Mouse (Mus musculus) myocyte (in vitro differentiated cells): ENCODE measurements around the gene Fbxw4. TPM values are rescaled to one million over a fixed set of nuclear protein-coding genes. Genes with fewer than 3 reads are reported as not detected.

Experiments
- H3K27me3 ChIP-seq: one replicate; pipeline ENCODE4 v1.6.1; 2011; ENCODE audit not compliant: control insufficient read depth, insufficient read depth, insufficient read length
- H3K36me3 ChIP-seq: one replicate; pipeline ENCODE4 v1.6.1; 2011; ENCODE audit not compliant: control insufficient read depth, insufficient read depth
- H3K4me2 ChIP-seq: one replicate; pipeline ENCODE4 v1.6.1; 2011; ENCODE audit warnings: low read depth, control low read depth
- H3K4me3 ChIP-seq: one replicate; pipeline ENCODE4 v1.5.1; 2011; ENCODE audit warnings: mild to moderate bottlenecking, control low read depth, moderate library complexity
- H3K79me2 ChIP-seq: one replicate; pipeline ENCODE4 v1.6.1; 2011; ENCODE audit not compliant: control insufficient read depth, insufficient read depth
- H3ac ChIP-seq: one replicate; pipeline ENCODE4 v1.6.1; 2011; ENCODE audit not compliant: control insufficient read depth, insufficient read length
- CEBPB ChIP-seq: IDR thresholded peaks from 2 replicates; pipeline ENCODE4 v1.6.1; 2011; ENCODE audit warnings: mild to moderate bottlenecking, moderate library complexity; ENCODE audit not compliant: poor library complexity, insufficient read depth, severe bottlenecking
- E2F4 ChIP-seq: IDR thresholded peaks from one replicate; pipeline ENCODE4 v1.6.1; 2011; ENCODE audit warnings: mild to moderate bottlenecking, control low read depth, moderate library complexity; ENCODE audit not compliant: insufficient read depth
- MAX ChIP-seq: IDR thresholded peaks from one replicate; pipeline ENCODE4 v1.6.1; 2011; ENCODE audit warnings: low read depth, mild to moderate bottlenecking, control low read depth
- MYOD1 ChIP-seq, 3 experiments: IDR thresholded peaks; one replicate each; pipeline ENCODE4 v1.6.1; 2011; ENCODE audit warnings: control low read depth in 2 of 3, low read depth in 2 of 3, mild to moderate bottlenecking in 2 of 3, moderate library complexity in 1 of 3; ENCODE audit not compliant: insufficient read length in 2 of 3, control insufficient read depth in 1 of 3
- MYOG ChIP-seq, 3 experiments: IDR thresholded peaks; one replicate each; pipeline ENCODE4 v1.6.1; 2011; ENCODE audit warnings: control low read depth in 2 of 3, low read depth in 2 of 3, mild to moderate bottlenecking in 2 of 3; ENCODE audit not compliant: insufficient read length in 2 of 3, control insufficient read depth in 1 of 3, insufficient read depth in 1 of 3
- POLR2A ChIP-seq: IDR thresholded peaks from one replicate; pipeline ENCODE4 v1.6.1; 2011; ENCODE audit warnings: low read depth, mild to moderate bottlenecking, control low read depth, moderate library complexity; ENCODE audit not compliant: insufficient read length
- POLR2AphosphoS2 ChIP-seq: IDR thresholded peaks from one replicate; pipeline ENCODE4 v1.6.1; 2011; ENCODE audit warnings: low read depth, control low read depth; ENCODE audit not compliant: insufficient read length
- REST ChIP-seq: IDR thresholded peaks from one replicate; pipeline ENCODE4 v1.6.1; 2011; ENCODE audit warnings: mild to moderate bottlenecking, control low read depth, moderate library complexity; ENCODE audit not compliant: insufficient read depth, insufficient read length
- SRF ChIP-seq: IDR thresholded peaks from one replicate; pipeline ENCODE4 v1.6.1; 2011; ENCODE audit warnings: low read depth; ENCODE audit not compliant: control insufficient read depth, insufficient read length
- TCF12 ChIP-seq: IDR thresholded peaks from one replicate; pipeline ENCODE4 v1.6.1; 2011; ENCODE audit warnings: mild to moderate bottlenecking, control low read depth; ENCODE audit not compliant: poor library complexity, insufficient read depth, severe bottlenecking
- TCF3 ChIP-seq: IDR thresholded peaks from one replicate; pipeline ENCODE4 v1.6.1; 2011; ENCODE audit warnings: low read depth, control low read depth; ENCODE audit not compliant: insufficient read length
- USF1 ChIP-seq: IDR thresholded peaks from one replicate; pipeline ENCODE4 v1.6.1; 2011; ENCODE audit warnings: low read depth, mild to moderate bottlenecking, control low read depth, moderate library complexity
- polyA plus RNA-seq: library from polyadenylated mRNA; unstranded; fragments of >200 nt; fragmentation: generic; extraction: Trizol; gene quantifications from one replicate; pipeline ENCODE4 v1.2.1, GENCODE M21; 2012; ENCODE audit warnings: missing spikeins

Fbxw4 gene
- polyA plus RNA-seq, 1 experiment: 37.0 TPM

GRCm38 (mm10) chr19:45560153-45560890, 99.8 kb downstream of the Fbxw4 start, which contains the start of the genes Poll and Gm17018:
Gene Poll (minus strand): TSS chr19:45560531.
Gene Gm17018 (plus strand): TSS chr19:45560615.
- H3K79me2 ChIP-seq: peaks cover 4% of the 10 kb centered on the region
- TF ChIP-seq POLR2A: peak; percentile 49
- no peak for TF ChIP-seq USF1
- TF ChIP-seq CEBPB: no peak
- no peak for TF ChIP-seq TCF12
- TF ChIP-seq TCF3: no peak
- TF ChIP-seq REST: no peak
- TF ChIP-seq MYOG (IDR thresholded peaks at IDR 0.05; ENCODE audit: control insufficient read depth in 1 of 3, insufficient read depth in 1 of 3, insufficient read length in 2 of 3, low read depth in 2 of 3): peak in 2 of 3 experiments; percentile 47 to 65
- TF ChIP-seq POLR2AphosphoS2: peak; percentile 30
- TF ChIP-seq MYOD1 (IDR thresholded peaks at IDR 0.05; ENCODE audit: control insufficient read depth in 1 of 3, insufficient read length in 2 of 3, low read depth in 2 of 3): peak in 2 of 3 experiments; percentile 49 to 67
- TF ChIP-seq MAX: no peak
- TF ChIP-seq SRF: no peak
- peak; percentile 38 for TF ChIP-seq E2F4
- peak within 1 kb of the TSS; percentile 69 for H3K4me3 ChIP-seq
- peak within 1 kb of the TSS; percentile 29 for H3ac ChIP-seq
- no peaks in the 10 kb centered on the region for H3K36me3 ChIP-seq
- H3K27me3 ChIP-seq: no peaks in the 10 kb centered on the region
- H3K4me2 ChIP-seq: peak within 1 kb of the TSS; percentile 74

- Histone ChIP-seq H3K36me3 (no peaks in the 10 kb centered on the region), H3ac (no peak overlapping the region), H3K27me3 (no peaks in the 10 kb centered on the region), H3K4me3 (no peak overlapping the region), H3K79me2 (no peaks in the 10 kb centered on the region), H3K4me2 (no peak overlapping the region)
- TF ChIP-seq MYOD1 (IDR thresholded peaks at IDR 0.05; ENCODE audit: control insufficient read depth in 1 of 3, insufficient read length in 2 of 3, low read depth in 2 of 3) (no peak), TCF12 (no peak), SRF (no peak), USF1 (no peak), REST (no peak), E2F4 (no peak), CEBPB (no peak), MYOG (IDR thresholded peaks at IDR 0.05; ENCODE audit: control insufficient read depth in 1 of 3, insufficient read depth in 1 of 3, insufficient read length in 2 of 3, low read depth in 2 of 3) (no peak), POLR2AphosphoS2 (no peak), POLR2A (no peak), TCF3 (no peak), MAX (no peak)
These were observed 106.0 kb downstream of the Fbxw4 start for GRCm38 (mm10) chr19:45554136-45554535.

- Histone ChIP-seq H3K27me3 (no peaks in the 10 kb centered on the region), H3K4me3 (no peak overlapping the region), H3K4me2 (no peak overlapping the region), H3ac (no peak overlapping the region), H3K79me2 (no peaks in the 10 kb centered on the region), H3K36me3 (no peaks in the 10 kb centered on the region)
- TF ChIP-seq MAX (no peak), REST (no peak), E2F4 (no peak), MYOG (IDR thresholded peaks at IDR 0.05; ENCODE audit: control insufficient read depth in 1 of 3, insufficient read depth in 1 of 3, insufficient read length in 2 of 3, low read depth in 2 of 3) (no peak), POLR2A (no peak), CEBPB (no peak), TCF3 (no peak), USF1 (no peak), TCF12 (no peak), SRF (no peak), POLR2AphosphoS2 (no peak), MYOD1 (IDR thresholded peaks at IDR 0.05; ENCODE audit: control insufficient read depth in 1 of 3, insufficient read length in 2 of 3, low read depth in 2 of 3) (no peak)
These were observed 107.9 kb downstream of the Fbxw4 start for GRCm38 (mm10) chr19:45552187-45552586.

- Histone ChIP-seq H3ac (no peak overlapping the region), H3K4me3 (no peak overlapping the region), H3K27me3 (no peaks in the 10 kb centered on the region), H3K36me3 (no peaks in the 10 kb centered on the region), H3K79me2 (no peaks in the 10 kb centered on the region), H3K4me2 (no peak overlapping the region)
- TF ChIP-seq MYOG (IDR thresholded peaks at IDR 0.05; ENCODE audit: control insufficient read depth in 1 of 3, insufficient read depth in 1 of 3, insufficient read length in 2 of 3, low read depth in 2 of 3) (peak in 1 of 3 experiments; percentile 24), REST (no peak), USF1 (no peak)
These were observed 110.2 kb downstream of the Fbxw4 start for GRCm38 (mm10) chr19:45549948-45550347.
